Mouse (Mus musculus): ENCODE measurements at regions not wholly inside any gene's neighbourhood (a gene's known extent, or its start where the extent isn't known, plus 50 kb on each side); places are given as distances from the start of the nearest gene placed in this dataset.

- H3K9me3 ChIP-seq (replicated peaks; ENCODE audit: low read length): peaks cover 2% of the 10 kb centered on the region
- dilution Hi-C loops (cut with MboI; ENCODE audit: extremely low pct_ligation_motif_present, extremely low pct_unique_long_range_greater_than_20kb, low sequenced_read_pairs) (no loop called here), in situ Hi-C loops (cut with MboI; ENCODE audit: low pct_ligation_motif_present, low pct_unique_long_range_greater_than_20kb, low sequenced_read_pairs) (no loop called here)
- peaks cover 21 to 48% of the 10 kb centered on the region in 2 experiments for H3K4me1 ChIP-seq (ENCODE audit: control insufficient read depth in 1 of 2, insufficient read depth in 2 of 2)
- peak overlapping the region; percentile 60 for H3K4me2 ChIP-seq (ENCODE audit: insufficient read depth, low read depth, poor library complexity, severe bottlenecking)
- no peaks in the 10 kb centered on the region for H3K27me3 ChIP-seq (replicated peaks)
- TF ChIP-seq EP300 (IDR thresholded peaks at IDR 0.05; ENCODE audit: low read length): peak; percentile 77
- TF ChIP-seq ZC3H11A (IDR thresholded peaks at IDR 0.05; ENCODE audit: low read depth, low read length): no peak
- TF ChIP-seq JUND (conservative IDR thresholded peaks at IDR 0.05; ENCODE audit: low read depth, low read length): peak; percentile 37; the same call in 1 of the 2 replicates
- TF ChIP-seq IRF4 (IDR thresholded peaks at IDR 0.05; ENCODE audit: low read depth, low read length): peak; percentile 53; the same call in 1 of the 2 replicates
- TF ChIP-seq ETS1 (conservative IDR thresholded peaks at IDR 0.05; ENCODE audit: low read depth, low read length): peak; percentile 27; the same call in 1 of the 2 replicates
- H3K9ac ChIP-seq (ENCODE audit: insufficient read depth, low read depth): no peak overlapping the region
- H3K36me3 ChIP-seq (replicated peaks in 1 of 2; ENCODE audit: control insufficient read depth in 1 of 2, insufficient read depth in 1 of 2, low read length in 1 of 2): no peaks in the 10 kb centered on the region
- no peak overlapping the region for H3K4me3 ChIP-seq (replicated peaks in 1 of 3; ENCODE audit: low read depth in 2 of 3, low read length in 2 of 3, poor library complexity in 1 of 3)
- no peak for DNase-seq (ENCODE audit: extremely low read depth)
- H3K27ac ChIP-seq (ENCODE audit: insufficient read depth, low read depth): no peak overlapping the region
- H3K79me2 ChIP-seq (replicated peaks; ENCODE audit: control insufficient read depth, extremely low read depth, insufficient read depth, poor library complexity, severe bottlenecking): no peaks in the 10 kb centered on the region
These were observed 87.2 kb downstream of the Foxb1 start for GRCm38 (mm10) chr9:69673463-69674105.

- TF ChIP-seq CHD2 (IDR thresholded peaks at IDR 0.05; ENCODE audit: low read length) (no peak; the same call in 1 of the 2 replicates), MYC (IDR thresholded peaks at IDR 0.05; ENCODE audit: low read depth, low read length) (no peak), ELF1 (IDR thresholded peaks at IDR 0.05; ENCODE audit: low read depth, low read length) (no peak), JUND (conservative IDR thresholded peaks at IDR 0.05; ENCODE audit: low read depth, low read length) (peak; percentile 59), MAFK (IDR thresholded peaks at IDR 0.05; ENCODE audit: insufficient replicate concordance, low read length) (0 out of 2 replicates have a peak, but pooled peaks have one; percentile 35), MXI1 (IDR thresholded peaks at IDR 0.05; ENCODE audit: low read depth, low read length) (no peak), KAT2A (IDR thresholded peaks at IDR 0.05; ENCODE audit: insufficient replicate concordance, low read length) (no peak), GABPA (IDR thresholded peaks at IDR 0.05; ENCODE audit: insufficient replicate concordance, low read depth, low read length) (no peak), ETS1 (conservative IDR thresholded peaks at IDR 0.05; ENCODE audit: low read depth, low read length) (peak; percentile 68), BHLHE40 (IDR thresholded peaks at IDR 0.05; ENCODE audit: low read depth, low read length) (0 out of 2 replicates have a peak, but pooled peaks have one; percentile 18), PAX5 (IDR thresholded peaks at IDR 0.05; ENCODE audit: low read length) (no peak), EP300 (IDR thresholded peaks at IDR 0.05; ENCODE audit: low read length) (peak; percentile 72), TCF12 (IDR thresholded peaks at IDR 0.05; ENCODE audit: low read depth, low read length) (0 out of 2 replicates have a peak, but pooled peaks have one; percentile 31), JUN (IDR thresholded peaks at IDR 0.05; ENCODE audit: insufficient read depth, low read depth, low read length) (peak; percentile 69)
- Histone ChIP-seq H3K79me2 (replicated peaks; ENCODE audit: control insufficient read depth, extremely low read depth, insufficient read depth, poor library complexity, severe bottlenecking) (no peaks in the 10 kb centered on the region), H3K4me3 (replicated peaks in 1 of 3; ENCODE audit: low read depth in 2 of 3, low read length in 2 of 3, poor library complexity in 1 of 3) (no peak overlapping the region), H3K9ac (ENCODE audit: insufficient read depth, low read depth) (no peak overlapping the region), H3K9me3 (replicated peaks; ENCODE audit: low read length) (peaks cover 2% of the 10 kb centered on the region), H3K36me3 (replicated peaks in 1 of 2; ENCODE audit: control insufficient read depth in 1 of 2, insufficient read depth in 1 of 2, low read length in 1 of 2) (no peaks in the 10 kb centered on the region), H3K4me1 (ENCODE audit: control insufficient read depth in 1 of 2, insufficient read depth in 2 of 2) (peaks cover 24 to 48% of the 10 kb centered on the region in 2 experiments), H3K27me3 (replicated peaks) (no peaks in the 10 kb centered on the region), H3K4me2 (ENCODE audit: insufficient read depth, low read depth, poor library complexity, severe bottlenecking) (peak overlapping the region; percentile 3), H3K27ac (ENCODE audit: insufficient read depth, low read depth) (no peak overlapping the region)
- no peak for DNase-seq (ENCODE audit: extremely low read depth)
- in situ Hi-C loops (cut with MboI; ENCODE audit: low pct_ligation_motif_present, low pct_unique_long_range_greater_than_20kb, low sequenced_read_pairs): no loop called here
- dilution Hi-C loops (cut with MboI; ENCODE audit: extremely low pct_ligation_motif_present, extremely low pct_unique_long_range_greater_than_20kb, low sequenced_read_pairs): no loop called here
These were observed 87.9 kb downstream of the Foxb1 start for GRCm38 (mm10) chr9:69672657-69673462.

Data from CH12.LX (cell line).